Mouse (Mus musculus) intestine, embryonic 16.5 days (tissue): ENCODE data around the gene Dcbld2. TPM values are rescaled to one million over a fixed set of nuclear protein-coding genes. Genes with fewer than 3 reads are reported as not detected.
A peak's percentile ranks its signal among the peaks of the same experiment; 100 is the strongest.
"Not testable (repeated sequence)": the region's sequence is repeated elsewhere in the genome, so short reads cannot be mapped to it uniquely, and the experiment has no call there.

Experiments
- ATAC-seq: fragments of 200-750 bp; cut with Nextera tagmentation; 2 replicates; pipeline ENCODE4 v1.8.0; 2017; ENCODE audit warnings: moderate TSS enrichment, moderate library complexity
- H3K27ac ChIP-seq: fragments of 300-500 bp; sonication (generic); 2 replicates; pipeline ENCODE4 v1.5.1; 2014; ENCODE audit warnings: mild to moderate bottlenecking, low read length
- H3K27me3 ChIP-seq: fragments of 300-500 bp; sonication (generic); replicated peaks from 2 replicates; pipeline ENCODE4 v1.6.1; 2014; ENCODE audit warnings: low read length, control low read depth, mixed read lengths; ENCODE audit not compliant: control insufficient read depth, insufficient read depth
- H3K36me3 ChIP-seq: fragments of 300-500 bp; sonication (generic); 2 replicates; pipeline ENCODE4 v1.6.1; 2014; ENCODE audit warnings: low read length, control low read depth; ENCODE audit not compliant: control insufficient read depth, insufficient read depth
- H3K4me1 ChIP-seq: fragments of 300-500 bp; sonication (generic); 2 replicates; pipeline ENCODE4 v1.6.1; 2014; ENCODE audit warnings: low read length, control low read depth, mixed read lengths; ENCODE audit not compliant: control insufficient read depth, insufficient read depth
- H3K4me2 ChIP-seq: fragments of 300-500 bp; sonication (generic); 2 replicates; pipeline ENCODE4 v1.6.1; 2014; ENCODE audit warnings: low read depth, low read length, control low read depth
- H3K4me3 ChIP-seq: fragments of 300-500 bp; sonication (generic); 2 replicates; pipeline ENCODE4 v1.5.1; 2014; ENCODE audit warnings: mild to moderate bottlenecking, low read length
- H3K9ac ChIP-seq: fragments of 300-500 bp; sonication (generic); 2 replicates; pipeline ENCODE4 v1.6.1; 2014; ENCODE audit warnings: low read depth, low read length
- H3K9me3 ChIP-seq: fragments of 300-500 bp; sonication (generic); 2 replicates; pipeline ENCODE4 v1.6.1; 2016; ENCODE audit warnings: low read length, control low read depth; ENCODE audit not compliant: control insufficient read depth
- WGBS: fragments of 180-500 bp; shearing (Covaris S2); extraction: QIAGEN DNeasy Blood & Tissue Kit; methylation state at CpG from one replicate; pipeline ENCODE4 v1.1.7; 2014; 5-methylcytosine and 5-hydroxymethylcytosine counted together
- polyA plus RNA-seq: library from polyadenylated mRNA; unstranded; fragments of >200 nt; fragmentation: Nextera tagmentation; extraction: Ambion mirVana; gene quantifications from 2 replicates; pipeline ENCODE4 v1.2.1, GENCODE M21; 2015

The Dcbld2 gene
- polyA plus RNA-seq, 1 experiment from 2014 or later = 2.8 TPM

DNA sequence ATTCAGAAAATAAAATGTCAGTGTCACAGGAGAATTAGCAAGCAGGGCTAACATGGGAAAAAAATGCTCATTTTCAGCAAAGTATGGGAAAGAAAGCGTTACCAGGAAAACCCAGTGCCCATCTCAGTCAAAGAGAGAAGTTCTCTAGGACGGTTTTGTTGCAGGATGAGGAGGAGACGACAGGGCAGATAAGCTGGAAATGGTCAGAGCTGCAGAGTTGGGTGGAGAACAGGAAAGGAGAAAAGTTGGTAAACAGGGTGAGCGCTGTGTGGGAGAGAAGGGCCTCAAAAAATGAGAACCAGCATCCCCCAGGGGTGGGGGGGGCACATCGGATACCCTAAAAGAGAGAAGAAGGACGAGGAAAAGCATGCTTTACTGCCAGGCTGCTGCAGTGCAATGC, 48.7 kb downstream of the Dcbld2 start:
- Histone ChIP-seq H3K27me3 (no peaks in the 10 kb centered on the region), H3K9me3 (no peaks in the 10 kb centered on the region), H3K4me1 (no peaks in the 10 kb centered on the region), H3K27ac (no peak overlapping the region), H3K9ac (no peak overlapping the region), H3K36me3 (no peaks in the 10 kb centered on the region), H3K4me3 (no peak overlapping the region), H3K4me2 (no peak overlapping the region)
- no peak for ATAC-seq
- 78% methylated on average over 6 of the region's 6 CpGs for WGBS

DNA sequence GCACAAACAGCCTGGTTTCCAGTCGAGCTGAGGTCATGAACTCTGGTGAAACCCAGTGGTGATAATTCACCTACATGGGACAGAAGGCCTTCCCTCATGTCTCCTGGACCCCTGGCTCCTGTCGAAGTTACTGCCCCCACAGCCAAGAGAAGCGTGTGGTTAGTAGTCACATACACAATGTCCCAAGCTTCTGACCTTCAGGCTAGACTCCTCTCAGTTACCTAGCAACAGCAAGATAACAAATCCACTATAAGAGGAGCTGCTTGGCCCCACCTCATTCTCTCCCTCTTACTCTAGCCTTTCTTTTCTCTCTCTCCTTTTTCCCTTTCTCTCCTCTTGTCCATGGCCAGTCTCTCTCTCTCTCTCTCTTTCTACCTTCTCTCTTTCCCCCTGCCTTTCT, 51.7 kb downstream of the Dcbld2 start:
- H3K36me3 ChIP-seq, H3K9me3 ChIP-seq, H3K9ac ChIP-seq, H3K4me3 ChIP-seq, ATAC-seq, H3K27me3 ChIP-seq, H3K4me1 ChIP-seq, H3K4me2 ChIP-seq, H3K27ac ChIP-seq: not testable (repeated sequence)
- 29% methylated on average over 3 of the region's 3 CpGs for WGBS

DNA sequence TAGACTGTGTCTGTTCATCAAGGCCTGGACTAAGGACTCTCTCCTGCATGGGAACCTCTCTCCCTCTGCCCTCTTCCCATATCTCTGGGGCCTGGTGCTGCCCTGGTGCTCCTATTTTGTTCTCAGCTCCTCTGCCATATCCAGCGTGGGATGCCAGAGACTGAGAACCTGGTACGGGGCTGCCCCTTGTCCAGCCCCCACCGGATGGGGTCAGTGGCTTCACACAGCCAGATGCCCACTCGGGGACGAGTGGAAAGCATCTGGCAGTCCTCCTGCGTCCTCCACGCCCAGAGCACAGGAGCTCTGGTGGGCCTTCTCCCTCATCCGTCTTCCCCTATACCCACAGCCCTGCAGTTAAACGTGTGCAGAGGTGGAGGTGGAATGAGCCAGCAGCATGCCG, 52.1 kb downstream of the Dcbld2 start:
- H3K36me3 ChIP-seq = no peaks in the 10 kb centered on the region
- no peaks in the 10 kb centered on the region for H3K9me3 ChIP-seq
- H3K4me1 ChIP-seq = no peaks in the 10 kb centered on the region
- H3K4me2 ChIP-seq = no peak overlapping the region
- no peak overlapping the region for H3K27ac ChIP-seq
- no peak overlapping the region for H3K4me3 ChIP-seq
- no peak for ATAC-seq
- no peak overlapping the region for H3K9ac ChIP-seq
- 78% methylated on average over 10 of the region's 10 CpGs for WGBS
- H3K27me3 ChIP-seq = no peaks in the 10 kb centered on the region

DNA sequence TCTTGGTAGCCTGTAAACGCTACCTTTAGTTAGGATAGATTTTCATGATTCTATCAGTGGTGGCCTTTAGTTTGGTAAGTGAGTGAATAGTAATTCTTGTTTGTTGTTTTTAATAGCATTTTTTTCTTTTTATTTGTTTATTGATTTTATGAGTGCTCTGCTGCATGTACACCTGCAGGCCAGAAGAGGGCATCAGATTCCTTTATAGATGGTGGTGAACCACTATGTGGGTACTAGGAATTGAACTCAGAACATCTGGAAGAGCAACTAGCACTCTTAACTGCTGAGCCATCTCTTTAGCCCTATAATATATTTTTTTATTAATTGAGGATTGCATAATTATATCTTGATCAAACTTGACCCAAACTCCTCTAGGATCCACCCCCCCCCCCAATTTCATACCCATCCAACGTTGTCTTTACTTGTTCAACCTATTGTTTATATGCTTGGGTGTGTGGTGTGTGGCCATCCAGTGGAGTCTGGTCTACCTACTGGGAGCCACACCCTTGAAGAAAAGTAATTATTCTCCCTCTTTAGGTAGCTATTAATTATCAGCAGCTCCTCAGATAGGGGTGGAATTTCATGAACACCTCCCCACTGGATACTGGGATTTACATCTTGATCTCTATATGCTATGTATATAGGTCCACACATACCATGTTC, 53.7 kb downstream of the Dcbld2 start:
- Histone ChIP-seq H3K4me3 (no peak overlapping the region), H3K27me3 (no peaks in the 10 kb centered on the region), H3K9ac (no peak overlapping the region), H3K27ac (no peak overlapping the region), H3K4me1 (no peaks in the 10 kb centered on the region), H3K36me3 (0 out of 2 replicates have a peak, but pooled peaks cover 2% of the 10 kb centered on the region), H3K9me3 (no peaks in the 10 kb centered on the region), H3K4me2 (no peak overlapping the region)
- WGBS = 81% methylated on average over 2 of the region's 2 CpGs
- no peak for ATAC-seq

DNA sequence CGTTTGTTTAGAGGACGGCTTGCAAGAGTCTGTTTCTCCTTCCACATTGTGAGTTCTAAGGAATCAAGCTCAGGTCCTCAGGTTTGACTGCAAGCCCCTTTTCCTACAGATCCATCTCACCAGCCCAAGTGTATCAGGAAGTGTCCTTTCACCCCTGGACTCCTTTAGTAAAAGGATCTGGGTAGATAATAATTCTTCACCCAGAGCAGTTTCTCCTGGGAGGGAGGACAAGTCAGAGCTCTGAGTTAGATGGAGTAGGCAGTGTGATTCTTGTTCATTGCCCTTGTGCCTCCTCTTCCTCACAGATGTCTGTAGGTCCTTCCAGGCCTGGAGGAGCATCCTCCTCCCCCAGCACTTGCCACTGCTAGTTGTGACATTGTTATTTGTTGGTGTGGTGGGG, 54.3 kb downstream of the Dcbld2 start:
- no peaks in the 10 kb centered on the region for H3K4me1 ChIP-seq
- 97% methylated on average over 2 of the region's 2 CpGs for WGBS
- H3K4me3 ChIP-seq = no peak overlapping the region
- no peaks in the 10 kb centered on the region for H3K27me3 ChIP-seq
- H3K27ac ChIP-seq = no peak overlapping the region
- H3K4me2 ChIP-seq = no peak overlapping the region
- H3K36me3 ChIP-seq = 0 out of 2 replicates have a peak, but pooled peaks cover 5% of the 10 kb centered on the region
- no peak for ATAC-seq
- no peaks in the 10 kb centered on the region for H3K9me3 ChIP-seq
- H3K9ac ChIP-seq = no peak overlapping the region

DNA sequence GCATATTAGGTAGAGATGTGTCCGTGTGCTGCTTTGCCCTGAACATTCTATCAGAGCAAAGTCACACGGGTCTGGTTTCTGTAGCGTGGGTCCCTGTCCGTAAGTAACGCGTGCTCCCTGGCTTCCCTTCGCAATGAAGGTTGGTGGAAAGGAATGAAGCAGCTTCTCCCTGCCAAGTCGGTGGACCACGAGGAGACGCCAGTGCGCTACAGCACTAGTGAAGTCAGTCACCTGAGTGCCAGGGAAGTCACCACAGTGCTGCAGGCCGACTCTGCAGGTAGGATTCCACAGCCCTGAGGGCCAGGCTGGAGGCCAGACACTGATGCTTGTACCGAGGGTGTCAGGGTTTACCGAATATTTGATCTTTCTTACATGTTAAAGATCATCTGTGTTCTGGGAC, 55.8 kb downstream of the Dcbld2 start:
- Histone ChIP-seq H3K9ac (no peak overlapping the region), H3K27ac (no peak overlapping the region), H3K4me2 (no peak overlapping the region), H3K9me3 (no peaks in the 10 kb centered on the region), H3K4me3 (no peak overlapping the region), H3K36me3 (0 out of 2 replicates have a peak, but pooled peaks cover 5% of the 10 kb centered on the region), H3K27me3 (no peaks in the 10 kb centered on the region), H3K4me1 (0 out of 2 replicates have a peak, but pooled peaks cover 2% of the 10 kb centered on the region)
- 95% methylated on average over 14 of the region's 14 CpGs for WGBS
- no peak for ATAC-seq

DNA sequence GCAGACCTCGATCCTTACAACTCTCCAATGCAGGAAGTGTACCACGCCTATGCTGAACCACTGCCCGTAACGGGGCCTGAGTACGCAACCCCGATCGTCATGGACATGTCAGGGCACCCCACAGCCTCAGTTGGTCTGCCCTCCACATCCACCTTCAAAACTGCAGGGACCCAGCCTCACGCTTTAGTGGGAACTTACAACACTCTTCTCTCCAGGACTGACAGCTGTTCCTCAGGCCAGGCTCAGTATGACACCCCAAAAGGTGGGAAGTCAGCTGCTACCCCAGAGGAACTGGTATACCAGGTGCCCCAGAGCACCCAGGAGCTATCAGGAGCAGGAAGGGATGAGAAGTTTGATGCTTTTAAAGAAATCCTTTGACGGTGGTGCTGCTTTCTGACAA, 57.2 kb downstream of the Dcbld2 start:
- Histone ChIP-seq H3K27ac (no peak overlapping the region), H3K36me3 (0 out of 2 replicates have a peak, but pooled peaks cover 5% of the 10 kb centered on the region), H3K4me3 (no peak overlapping the region), H3K4me2 (no peak overlapping the region), H3K4me1 (0 out of 2 replicates have a peak, but pooled peaks cover 2% of the 10 kb centered on the region), H3K9ac (no peak overlapping the region), H3K9me3 (no peaks in the 10 kb centered on the region), H3K27me3 (no peaks in the 10 kb centered on the region)
- no peak for ATAC-seq
- WGBS = 85% methylated on average over 9 of the region's 9 CpGs

DNA sequence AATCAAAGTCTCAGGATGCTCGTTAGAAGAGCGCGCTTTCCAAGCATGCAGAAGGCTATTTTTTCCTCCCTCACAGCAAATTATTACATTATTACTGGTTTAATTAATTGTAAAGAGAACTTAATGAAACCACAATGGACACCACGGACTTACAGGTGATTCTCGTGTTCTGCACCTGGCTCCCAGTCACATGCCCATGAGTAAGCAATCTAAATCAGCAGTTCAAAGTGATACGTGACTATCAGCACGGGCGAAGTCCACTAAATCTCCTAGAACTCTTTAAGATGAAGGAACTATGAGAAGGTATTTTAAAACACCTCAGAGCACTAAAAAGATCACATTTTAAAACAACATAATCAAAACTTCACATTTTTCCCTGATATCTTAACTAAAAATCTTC, 61.8 kb downstream of the Dcbld2 start:
- peak; percentile 85 for ATAC-seq
- Histone ChIP-seq H3K4me3 (no peak overlapping the region), H3K4me2 (no peak overlapping the region), H3K9me3 (no peaks in the 10 kb centered on the region), H3K9ac (no peak overlapping the region), H3K4me1 (0 out of 2 replicates have a peak, but pooled peaks cover 2% of the 10 kb centered on the region), H3K27me3 (no peaks in the 10 kb centered on the region), H3K27ac (peak overlapping the region; percentile 1; the same call in 1 of the 2 replicates), H3K36me3 (0 out of 2 replicates have a peak, but pooled peaks cover 5% of the 10 kb centered on the region)
- WGBS = 76% methylated on average over 8 of the region's 8 CpGs

DNA sequence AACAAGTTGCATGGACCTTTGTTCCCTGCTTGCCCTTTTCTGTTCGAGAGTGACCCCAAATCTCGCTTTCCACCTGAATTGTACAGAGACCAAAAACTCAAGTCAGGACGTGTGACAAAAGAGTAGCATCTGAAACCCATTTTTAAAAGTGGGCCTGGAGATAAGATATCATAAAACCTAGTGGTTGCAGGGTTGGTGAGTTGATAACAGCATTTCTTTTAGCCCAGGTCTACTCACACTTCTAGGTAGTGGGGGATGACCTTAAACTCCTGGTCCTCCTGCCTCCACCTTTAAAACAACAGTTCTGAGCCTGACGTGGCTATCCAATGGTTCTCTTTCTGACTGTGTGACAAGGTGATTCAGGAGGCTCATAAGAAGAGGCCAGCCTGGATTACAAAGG, 62.6 kb downstream of the Dcbld2 start:
- H3K4me1 ChIP-seq = 0 out of 2 replicates have a peak, but pooled peaks cover 2% of the 10 kb centered on the region
- no peak overlapping the region for H3K9ac ChIP-seq
- H3K36me3 ChIP-seq = 0 out of 2 replicates have a peak, but pooled peaks cover 5% of the 10 kb centered on the region
- H3K27ac ChIP-seq = peak overlapping the region; percentile 51; the same call in 1 of the 2 replicates
- H3K9me3 ChIP-seq = no peaks in the 10 kb centered on the region
- H3K27me3 ChIP-seq = no peaks in the 10 kb centered on the region
- ATAC-seq = no peak
- H3K4me3 ChIP-seq = no peak overlapping the region
- 74% methylated on average over 4 of the region's 4 CpGs for whole genome bisulfite sequencing
- no peak overlapping the region for H3K4me2 ChIP-seq

DNA sequence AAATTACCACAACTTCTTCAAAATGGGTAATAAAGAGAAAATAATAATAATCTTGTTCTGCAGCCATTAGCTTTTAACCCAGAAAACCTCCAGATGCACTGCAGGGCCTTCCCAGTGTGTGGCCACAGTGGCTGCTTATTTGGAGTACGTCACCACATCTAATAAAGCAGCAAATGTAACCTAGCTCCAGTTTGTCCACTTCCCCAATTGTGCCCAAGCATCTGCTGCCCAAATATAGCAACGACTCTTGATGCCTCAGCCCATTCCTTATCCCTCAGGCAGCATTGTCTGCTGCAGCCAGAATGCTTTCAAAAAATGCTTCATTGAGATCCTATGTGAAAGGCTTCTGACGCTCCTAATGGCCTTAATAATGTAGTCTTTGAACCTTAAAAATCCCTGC, 66.6 kb downstream of the Dcbld2 start:
- Histone ChIP-seq H3K27me3 (no peaks in the 10 kb centered on the region), H3K4me2 (no peak overlapping the region), H3K36me3 (0 out of 2 replicates have a peak, but pooled peaks cover 2% of the 10 kb centered on the region), H3K27ac (no peak overlapping the region), H3K9ac (no peak overlapping the region), H3K4me1 (no peaks in the 10 kb centered on the region), H3K9me3 (no peaks in the 10 kb centered on the region), H3K4me3 (no peak overlapping the region)
- no peak for ATAC-seq
- WGBS = 68% methylated on average over 3 of the region's 3 CpGs
